Comparison of ENCODE assay signal across 13 mouse cellular contexts in the genomic region with DNA sequence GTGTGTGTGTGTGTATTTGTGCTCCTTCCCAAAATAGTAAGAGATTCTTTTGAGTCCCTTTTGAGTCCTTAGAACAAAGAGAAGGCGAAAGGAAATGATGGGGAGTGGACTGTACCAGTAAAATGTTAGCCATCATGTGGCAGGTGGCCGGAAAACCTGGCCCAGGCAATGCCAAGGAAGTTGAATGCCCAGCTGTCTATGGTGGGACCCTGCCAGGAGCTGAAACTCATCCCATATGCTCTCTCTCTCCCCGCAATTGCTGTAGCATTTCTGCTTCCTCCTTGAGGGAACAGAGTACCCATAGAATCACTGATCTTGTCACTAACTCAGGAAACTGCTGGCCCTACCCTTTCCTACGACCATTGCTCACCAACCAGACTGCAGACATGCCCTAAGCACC.
A peak's percentile ranks its signal among the peaks of the same experiment; 100 is the strongest.
DNase-seq lines count a peak whose midpoint lies in the region; TF ChIP-seq lines count a peak whose summit lies in the region.
"Had no signal": no experiment of that assay in that cellular context is flagged by ENCODE, and none has a peak within 500 bp of the region (broad histone marks: within the 10 kb centered on the region; RNA-seq: fewer than 3 reads in every experiment).

No protein-coding gene starts in this region.

- peak; percentile 7 for DNase-seq in layer of hippocampus, adult 9-11 months
- no peak for DNase-seq in layer of hippocampus, adult 9-10 months (ENCODE audit: low spot score)
- peak; percentile 53 for DNase-seq in brain, embryonic 14.5 days (ENCODE audit: low read depth)
- DNase-seq in cerebellum, adult 11 months = peak; percentile 84
- DNase-seq in cerebellum, postnatal 14 days = peak; percentile 94
- DNase-seq in kidney, postnatal 4 days = no peak
- DNase-seq in urinary bladder, postnatal 25 days (ENCODE audit: low spot score) = no peak
- DNase-seq: gastrocnemius, postnatal 10 days; heart, adult 2 months; kidney, adult 11 months; lung, adult 18-20 months; lung, postnatal 36 days; thymus, adult 18-20 months had no signal

- TF ChIP-seq CTCF in brain, embryonic 14.5 days (IDR thresholded peaks at IDR 0.05; ENCODE audit: borderline replicate concordance, extremely low read depth, insufficient read depth, insufficient read length) = no peak

- TF ChIP-seq POLR2A in brain, embryonic 14.5 days (IDR thresholded peaks at IDR 0.05; ENCODE audit: borderline replicate concordance, extremely low read depth, insufficient read depth, insufficient read length, poor library complexity, severe bottlenecking) = no peak

Comparison
In these comparisons a context has a peak if more than half of its experiments do, and no peak if none do; other contexts are left out.
1. DNase-seq: peak in layer of hippocampus, adult 9-11 months (single experiment), brain, embryonic 14.5 days (single experiment), cerebellum, adult 11 months (single experiment) and cerebellum, postnatal 14 days (2 of 2); none in layer of hippocampus, adult 9-10 months (single experiment), kidney, postnatal 4 days (0 of 2) and urinary bladder, postnatal 25 days (single experiment).